Mouse (Mus musculus): Measurements from ENCODE around the gene Gm5565. TPM values are rescaled to one million over a fixed set of nuclear protein-coding genes. Genes with fewer than 3 reads are reported as not detected.
"Not testable (repeated sequence)": the region's sequence is repeated elsewhere in the genome, so short reads cannot be mapped to it uniquely, and the experiment has no call there.

Gm5565 gene
- polyA plus RNA-seq, 1 experiment from 2014 or later = not detected

DNA sequence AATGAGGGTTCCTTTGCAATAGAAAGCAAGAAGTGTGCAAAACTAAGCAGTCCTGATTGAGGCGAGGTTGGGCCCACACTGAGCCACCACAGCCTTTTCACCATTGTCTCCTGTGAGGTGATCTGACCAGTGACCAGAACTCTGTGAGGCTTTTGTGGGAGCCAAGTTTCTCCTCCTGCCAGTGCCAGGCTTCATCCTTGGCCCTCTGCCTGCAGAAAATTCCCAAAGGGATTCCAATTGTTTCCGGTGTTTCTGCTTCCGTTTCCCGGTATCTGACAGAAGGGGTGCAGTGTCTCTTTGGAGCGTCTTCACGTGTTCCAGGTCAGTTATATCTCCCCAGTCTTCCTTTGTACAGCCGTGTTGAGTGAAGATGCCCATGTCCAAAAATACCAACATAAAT lies 28.4 kb upstream of the Gm5565 start:
- H3K27ac ChIP-seq (replicated peaks; ENCODE audit: low read depth, low read length) = no peak overlapping the region
- H3K36me3 ChIP-seq (ENCODE audit: control insufficient read depth, insufficient read depth, low read length) = no peaks in the 10 kb centered on the region
- no peaks in the 10 kb centered on the region for H3K4me1 ChIP-seq (ENCODE audit: control insufficient read depth, insufficient read depth, low read length)
- no peak overlapping the region for H3K9ac ChIP-seq (ENCODE audit: low read length)
- H3K4me2 ChIP-seq (ENCODE audit: low read depth, severe bottlenecking) = no peak overlapping the region
- DNase-seq (ENCODE audit: low spot score) (no peak), ATAC-seq (ENCODE audit: insufficient number of reproducible peaks, low FRiP score, low TSS enrichment, low read depth) (no peak)
- no peaks in the 10 kb centered on the region; the same call in 1 of the 2 replicates for H3K9me3 ChIP-seq (ENCODE audit: control insufficient read depth, low read length)
- WGBS = 89% methylated on average over 7 of the region's 7 CpGs
- H3K27me3 ChIP-seq (ENCODE audit: control insufficient read depth, insufficient read depth, low read length) = no peaks in the 10 kb centered on the region
- H3K4me3 ChIP-seq (ENCODE audit: low read depth, low read length) = no peak overlapping the region

DNA sequence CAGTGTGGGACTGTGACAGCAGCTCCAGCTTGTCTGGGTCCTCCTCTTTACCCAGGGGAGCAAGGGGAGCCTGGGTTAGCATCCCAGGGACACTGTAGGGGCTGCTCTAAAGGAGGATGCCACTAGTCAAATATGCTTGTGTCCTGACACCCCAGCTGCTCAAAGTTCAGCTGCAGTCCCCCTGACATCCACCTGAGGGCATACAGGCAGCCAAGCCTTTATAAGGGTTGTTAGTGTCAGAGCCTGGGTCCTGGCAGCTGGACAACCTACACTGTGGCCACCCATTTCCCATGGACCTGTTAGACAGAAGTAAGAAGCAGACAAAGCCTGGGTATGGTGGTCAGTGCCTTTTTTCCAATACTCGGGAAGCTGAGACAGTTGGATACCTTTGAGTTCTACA lies 27.8 kb upstream of the Gm5565 start:
- no peaks in the 10 kb centered on the region for H3K27me3 ChIP-seq (ENCODE audit: control insufficient read depth, insufficient read depth, low read length)

DNA sequence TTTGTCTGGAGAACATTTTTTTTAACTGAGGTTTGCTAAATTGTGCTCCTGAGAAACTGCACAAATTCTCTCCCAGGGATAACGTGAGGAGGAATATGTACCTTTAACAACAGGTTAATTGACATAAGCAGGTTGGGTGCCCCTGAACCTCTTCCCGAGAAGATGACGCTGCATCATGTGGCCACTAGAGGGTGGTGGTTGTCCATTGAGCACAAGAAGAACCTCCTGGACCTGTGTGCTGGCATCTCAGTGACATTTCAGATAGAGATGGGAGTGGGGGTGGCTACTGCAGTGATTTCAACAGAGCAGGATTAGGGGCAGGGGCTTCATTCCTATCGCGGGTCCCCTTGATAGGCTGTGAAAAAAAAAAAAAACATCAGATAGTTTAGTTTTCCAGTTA lies 27.1 kb upstream of the Gm5565 start:
- H3K4me1 ChIP-seq (ENCODE audit: control insufficient read depth, insufficient read depth, low read length); H3K27me3 ChIP-seq (ENCODE audit: control insufficient read depth, insufficient read depth, low read length); H3K9ac ChIP-seq (ENCODE audit: low read length); H3K9me3 ChIP-seq (ENCODE audit: control insufficient read depth, low read length); H3K27ac ChIP-seq (replicated peaks; ENCODE audit: low read depth, low read length); H3K4me3 ChIP-seq (ENCODE audit: low read depth, low read length); H3K4me2 ChIP-seq (ENCODE audit: low read depth, severe bottlenecking); ATAC-seq (ENCODE audit: insufficient number of reproducible peaks, low FRiP score, low TSS enrichment, low read depth); H3K36me3 ChIP-seq (ENCODE audit: control insufficient read depth, insufficient read depth, low read length): not testable (repeated sequence)
- DNase-seq (ENCODE audit: low spot score) = peak; percentile 45
- 40% methylated on average over 5 of the region's 5 CpGs for WGBS

More for the DNA sequence above, 27.8 kb upstream of the Gm5565 start:
- DNase-seq (ENCODE audit: low spot score) (no peak), ATAC-seq (ENCODE audit: insufficient number of reproducible peaks, low FRiP score, low TSS enrichment, low read depth) (no peak)
- no peaks in the 10 kb centered on the region for H3K36me3 ChIP-seq (ENCODE audit: control insufficient read depth, insufficient read depth, low read length)
- no peaks in the 10 kb centered on the region for H3K4me1 ChIP-seq (ENCODE audit: control insufficient read depth, insufficient read depth, low read length)
- no peak overlapping the region for H3K4me3 ChIP-seq (ENCODE audit: low read depth, low read length)
- no peak overlapping the region for H3K4me2 ChIP-seq (ENCODE audit: low read depth, severe bottlenecking)
- no peak overlapping the region for H3K9ac ChIP-seq (ENCODE audit: low read length)
- WGBS = 90% methylated on average over 1 of the region's 1 CpGs
- no peak overlapping the region for H3K27ac ChIP-seq (replicated peaks; ENCODE audit: low read depth, low read length)
- no peaks in the 10 kb centered on the region; the same call in 1 of the 2 replicates for H3K9me3 ChIP-seq (ENCODE audit: control insufficient read depth, low read length)

DNA sequence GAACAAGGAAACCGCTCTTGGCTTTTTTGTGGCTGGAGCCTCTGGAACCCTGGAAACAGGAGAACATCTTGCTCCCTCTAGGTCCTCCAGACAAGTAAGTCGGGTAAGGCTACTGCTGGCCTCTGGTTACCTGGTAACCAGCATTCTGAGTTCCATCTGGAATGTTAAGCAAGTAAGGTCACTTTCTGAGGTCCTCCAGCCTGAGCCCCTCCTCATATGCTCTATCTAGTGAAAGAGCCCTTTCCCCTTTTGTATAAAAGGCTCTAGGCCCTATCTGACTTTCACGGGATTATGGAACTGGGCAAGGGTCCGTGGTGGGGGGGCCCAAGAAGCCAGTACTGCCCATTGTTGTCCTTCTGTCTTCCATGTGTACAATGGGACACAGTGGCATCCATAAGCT lies 24.9 kb upstream of the Gm5565 start, which contains the start of gene 1700001J03Rik:
1700001J03Rik (minus strand) TSS at position 101 of the 400 bp plus-strand sequence.
- H3K4me1 ChIP-seq (ENCODE audit: control insufficient read depth, insufficient read depth, low read length); ATAC-seq (ENCODE audit: insufficient number of reproducible peaks, low FRiP score, low TSS enrichment, low read depth); DNase-seq (ENCODE audit: low spot score); H3K4me2 ChIP-seq (ENCODE audit: low read depth, severe bottlenecking); H3K9me3 ChIP-seq (ENCODE audit: control insufficient read depth, low read length); H3K36me3 ChIP-seq (ENCODE audit: control insufficient read depth, insufficient read depth, low read length); H3K9ac ChIP-seq (ENCODE audit: low read length); H3K27ac ChIP-seq (replicated peaks; ENCODE audit: low read depth, low read length); H3K27me3 ChIP-seq (ENCODE audit: control insufficient read depth, insufficient read depth, low read length); H3K4me3 ChIP-seq (ENCODE audit: low read depth, low read length): not testable (repeated sequence)
- 82% methylated on average over 4 of the region's 4 CpGs for WGBS

DNA sequence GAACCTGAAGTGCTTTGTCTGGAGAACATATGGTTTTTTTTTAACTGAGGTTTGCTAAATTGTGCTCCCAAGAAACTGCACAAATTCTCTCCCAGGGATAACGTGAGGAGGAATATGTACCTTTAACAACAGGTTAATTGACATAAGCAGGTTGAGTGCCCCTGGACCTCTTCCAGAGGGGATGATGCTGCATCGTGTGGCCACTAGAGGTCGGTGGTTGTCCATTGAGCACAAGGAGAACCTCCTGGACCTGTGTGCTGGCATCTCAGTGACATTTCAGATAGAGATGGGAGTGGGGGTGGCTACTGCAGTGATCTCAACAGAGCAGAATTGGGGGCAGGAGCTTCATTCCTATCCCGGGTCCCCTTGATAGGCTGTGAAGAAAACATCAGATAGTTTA lies 12.4 kb upstream of the Gm5565 start:
- not testable (repeated sequence) for H3K9me3 ChIP-seq (ENCODE audit: control insufficient read depth, low read length); H3K4me1 ChIP-seq (ENCODE audit: control insufficient read depth, insufficient read depth, low read length); H3K27ac ChIP-seq (replicated peaks; ENCODE audit: low read depth, low read length); ATAC-seq (ENCODE audit: insufficient number of reproducible peaks, low FRiP score, low TSS enrichment, low read depth); H3K4me2 ChIP-seq (ENCODE audit: low read depth, severe bottlenecking); H3K9ac ChIP-seq (ENCODE audit: low read length); H3K36me3 ChIP-seq (ENCODE audit: control insufficient read depth, insufficient read depth, low read length); H3K4me3 ChIP-seq (ENCODE audit: low read depth, low read length); DNase-seq (ENCODE audit: low spot score); H3K27me3 ChIP-seq (ENCODE audit: control insufficient read depth, insufficient read depth, low read length)
- WGBS = 61% methylated on average over 4 of the region's 4 CpGs

DNA sequence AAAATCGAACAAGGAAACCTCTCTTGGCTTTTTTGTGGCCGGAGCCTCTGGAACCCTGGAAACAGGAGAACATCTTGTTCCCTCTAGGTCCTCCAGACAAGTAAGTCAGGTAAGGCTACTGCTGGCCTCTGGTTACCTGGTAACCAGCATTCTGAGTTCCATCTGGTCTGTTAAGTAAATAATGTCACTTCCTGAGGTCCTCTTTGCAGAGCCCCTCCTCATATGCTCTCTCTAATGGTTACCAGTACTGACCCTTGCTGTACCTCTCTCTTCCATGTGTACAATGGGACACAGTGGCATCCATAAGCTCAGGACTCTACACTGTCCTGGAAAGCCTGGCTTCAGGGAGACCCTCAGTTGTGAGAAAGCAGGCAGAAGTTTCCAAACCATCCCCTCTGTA lies 10.3 kb upstream of the Gm5565 start, which contains the start of gene Gm6309:
Gm6309 (minus strand) TSS at position 101 of the 400 bp plus-strand sequence.
- H3K27ac ChIP-seq (replicated peaks; ENCODE audit: low read depth, low read length); H3K4me2 ChIP-seq (ENCODE audit: low read depth, severe bottlenecking); H3K9ac ChIP-seq (ENCODE audit: low read length); DNase-seq (ENCODE audit: low spot score); H3K27me3 ChIP-seq (ENCODE audit: control insufficient read depth, insufficient read depth, low read length); H3K36me3 ChIP-seq (ENCODE audit: control insufficient read depth, insufficient read depth, low read length); ATAC-seq (ENCODE audit: insufficient number of reproducible peaks, low FRiP score, low TSS enrichment, low read depth); H3K4me3 ChIP-seq (ENCODE audit: low read depth, low read length); H3K9me3 ChIP-seq (ENCODE audit: control insufficient read depth, low read length); H3K4me1 ChIP-seq (ENCODE audit: control insufficient read depth, insufficient read depth, low read length): not testable (repeated sequence)
- 85% methylated on average over 2 of the region's 2 CpGs for WGBS

DNA sequence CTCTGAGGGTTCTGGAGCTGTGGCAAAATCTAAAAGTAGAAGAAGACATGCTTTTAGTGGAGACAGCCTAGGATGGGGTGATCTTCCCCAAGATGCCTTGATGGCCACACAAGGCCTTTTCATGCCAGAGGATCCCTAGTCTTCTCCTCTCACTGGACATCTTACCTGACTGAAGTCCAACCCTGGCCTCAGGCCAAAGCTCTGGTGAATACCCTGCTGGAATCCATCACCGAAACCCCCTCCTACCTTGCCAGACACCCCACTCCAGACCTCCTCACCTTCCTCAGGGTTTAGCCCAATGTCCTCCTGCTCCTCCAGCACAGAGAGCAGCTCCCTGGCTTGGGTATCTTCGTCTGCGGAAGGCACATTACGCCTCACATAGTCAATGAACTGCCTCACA lies 2.0 kb downstream of the Gm5565 start:
- not testable (repeated sequence) for DNase-seq (ENCODE audit: low spot score)

DNA sequence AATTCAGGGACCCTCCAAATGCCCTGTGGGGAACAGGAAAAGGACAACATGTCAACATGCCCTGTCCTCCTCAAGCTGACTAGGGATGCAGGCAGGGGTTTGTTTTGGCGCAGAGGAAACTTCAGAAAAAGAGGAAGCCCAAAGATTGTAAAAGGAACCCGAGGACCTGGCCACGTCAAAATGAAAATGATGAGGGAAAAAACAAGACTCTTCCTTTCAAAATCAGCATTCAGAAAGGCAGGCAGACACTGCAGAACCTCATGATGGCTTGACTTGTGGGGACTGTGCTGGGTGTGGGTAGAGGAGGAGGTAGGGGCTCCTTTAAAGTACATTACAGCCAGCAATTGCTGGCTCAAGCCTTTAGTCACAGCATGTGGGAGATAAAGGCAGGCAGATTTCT lies 9.9 kb downstream of the Gm5565 start:
- Histone ChIP-seq H3K9me3 (ENCODE audit: control insufficient read depth, low read length) (no peaks in the 10 kb centered on the region; the same call in 1 of the 2 replicates), H3K4me2 (ENCODE audit: low read depth, severe bottlenecking) (no peak overlapping the region), H3K4me3 (ENCODE audit: low read depth, low read length) (no peak overlapping the region), H3K9ac (ENCODE audit: low read length) (no peak overlapping the region), H3K36me3 (ENCODE audit: control insufficient read depth, insufficient read depth, low read length) (no peaks in the 10 kb centered on the region), H3K27ac (replicated peaks; ENCODE audit: low read depth, low read length) (no peak overlapping the region), H3K27me3 (ENCODE audit: control insufficient read depth, insufficient read depth, low read length) (no peaks in the 10 kb centered on the region), H3K4me1 (ENCODE audit: control insufficient read depth, insufficient read depth, low read length) (no peaks in the 10 kb centered on the region)
- DNase-seq (ENCODE audit: low spot score) (no peak), ATAC-seq (ENCODE audit: insufficient number of reproducible peaks, low FRiP score, low TSS enrichment, low read depth) (no peak)
- 80% methylated on average over 3 of the region's 3 CpGs for WGBS

More for the DNA sequence above, 2.0 kb downstream of the Gm5565 start:
- WGBS = 94% methylated on average over 4 of the region's 4 CpGs
- ATAC-seq (ENCODE audit: insufficient number of reproducible peaks, low FRiP score, low TSS enrichment, low read depth); H3K4me3 ChIP-seq (ENCODE audit: low read depth, low read length); H3K4me1 ChIP-seq (ENCODE audit: control insufficient read depth, insufficient read depth, low read length); H3K9ac ChIP-seq (ENCODE audit: low read length); H3K4me2 ChIP-seq (ENCODE audit: low read depth, severe bottlenecking); H3K27me3 ChIP-seq (ENCODE audit: control insufficient read depth, insufficient read depth, low read length); H3K27ac ChIP-seq (replicated peaks; ENCODE audit: low read depth, low read length); H3K9me3 ChIP-seq (ENCODE audit: control insufficient read depth, low read length); H3K36me3 ChIP-seq (ENCODE audit: control insufficient read depth, insufficient read depth, low read length): not testable (repeated sequence)

DNA sequence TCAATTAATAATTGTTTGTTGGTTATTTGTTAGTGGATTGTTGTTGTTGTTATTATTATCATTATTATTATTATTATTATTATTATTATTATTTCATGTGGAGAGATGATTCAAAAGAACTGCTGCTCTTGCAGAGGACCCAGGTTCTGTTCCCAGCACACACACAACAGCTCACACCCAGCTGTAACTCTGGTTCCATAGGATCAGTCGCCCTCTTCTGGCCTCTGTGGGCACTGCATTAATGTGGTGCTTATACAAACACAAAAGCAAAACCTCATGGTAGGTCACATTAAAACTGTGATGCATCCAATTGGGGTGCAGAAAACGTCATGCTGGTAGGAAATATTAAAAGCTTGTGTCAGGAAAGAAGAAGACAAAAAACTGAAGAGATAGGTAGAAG lies 12.4 kb downstream of the Gm5565 start:
- H3K27ac ChIP-seq (replicated peaks; ENCODE audit: low read depth, low read length) = no peak overlapping the region
- no peaks in the 10 kb centered on the region for H3K27me3 ChIP-seq (ENCODE audit: control insufficient read depth, insufficient read depth, low read length)
- no peak overlapping the region for H3K4me3 ChIP-seq (ENCODE audit: low read depth, low read length)
- no peak overlapping the region for H3K4me2 ChIP-seq (ENCODE audit: low read depth, severe bottlenecking)
- H3K4me1 ChIP-seq (ENCODE audit: control insufficient read depth, insufficient read depth, low read length) = no peaks in the 10 kb centered on the region
- 47% methylated on average over 2 of the region's 2 CpGs for WGBS
- no peaks in the 10 kb centered on the region for H3K36me3 ChIP-seq (ENCODE audit: control insufficient read depth, insufficient read depth, low read length)
- ATAC-seq (ENCODE audit: insufficient number of reproducible peaks, low FRiP score, low TSS enrichment, low read depth) = no peak
- peak; percentile 68 for DNase-seq (ENCODE audit: low spot score)
- no peaks in the 10 kb centered on the region; the same call in 1 of the 2 replicates for H3K9me3 ChIP-seq (ENCODE audit: control insufficient read depth, low read length)
- no peak overlapping the region for H3K9ac ChIP-seq (ENCODE audit: low read length)
